Mouse (Mus musculus): Measurements from ENCODE around the gene Nt5c. TPM values are rescaled to one million over a fixed set of nuclear protein-coding genes. Genes with fewer than 3 reads are reported as not detected.

Nt5c gene
- total and polyA plus RNA-seq, 3 experiments = 99.3 to 102 TPM; not detected in 1

DNA sequence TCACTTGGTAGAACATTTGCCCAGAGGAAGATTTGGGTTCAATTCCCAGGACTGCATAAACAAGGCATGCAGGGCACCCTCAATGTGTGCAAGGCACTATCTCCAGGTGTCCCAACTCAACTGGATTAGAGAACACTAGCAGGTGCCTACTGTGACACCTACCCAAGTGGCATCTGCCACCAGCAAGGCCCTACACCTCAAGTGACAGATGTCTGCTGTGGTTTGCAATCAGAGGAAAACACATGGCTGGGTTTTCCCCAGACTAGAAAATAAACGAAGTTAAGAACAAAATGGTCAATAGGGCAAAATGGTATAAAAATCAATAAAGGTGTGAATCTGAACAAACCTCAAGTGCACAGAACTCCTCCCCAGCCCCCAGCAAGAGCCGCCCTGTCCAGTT lies 16.4 kb upstream of the Nt5c start:
- Histone ChIP-seq H3K79me2 (ENCODE audit: control insufficient read depth, insufficient read depth, low read length, poor library complexity) (peaks cover 92% of the 10 kb centered on the region), H3K9me3 (replicated peaks; ENCODE audit: insufficient read depth, low read length) (no peaks in the 10 kb centered on the region), H3K9ac (ENCODE audit: control insufficient read depth, low read depth, low read length, poor library complexity, severe bottlenecking) (no peak overlapping the region), H3K4me3 (ENCODE audit: control insufficient read depth in 1 of 2, insufficient read depth in 1 of 2, low read depth in 2 of 2, low read length in 2 of 2) (no peak overlapping the region), H3K4me1 (ENCODE audit: control insufficient read depth in 1 of 2, insufficient read depth in 2 of 2, low read length in 2 of 2) (peaks cover 37 to 54% of the 10 kb centered on the region in 2 experiments), H3K27ac (ENCODE audit: control insufficient read depth, low read depth, low read length) (no peak overlapping the region), H3K27me3 (ENCODE audit: control insufficient read depth in 1 of 2, insufficient read depth in 2 of 2, low read length in 2 of 2) (no peaks in the 10 kb centered on the region), H3K36me3 (ENCODE audit: control insufficient read depth in 1 of 2, insufficient read depth in 2 of 2, low read length in 2 of 2) (peaks cover 6 to 54% of the 10 kb centered on the region in 2 experiments; a peak in 3 of 4 replicates)
- peak; percentile 35; the same call in 1 of the 2 replicates for TF ChIP-seq MXI1 (IDR thresholded peaks at IDR 0.05; ENCODE audit: low read depth, low read length)
- no peak for TF ChIP-seq EP300 (IDR thresholded peaks at IDR 0.05; ENCODE audit: low read depth in 1 of 2, low read length in 2 of 2)
- TF ChIP-seq USF2 (IDR thresholded peaks at IDR 0.05; ENCODE audit: borderline replicate concordance in 1 of 2, insufficient read depth in 1 of 2, low read depth in 1 of 2, low read length in 2 of 2) = no peak
- TF ChIP-seq TAL1 (IDR thresholded peaks at IDR 0.05; ENCODE audit: low read length) = peak; percentile 63
- peak; percentile 49; the same call in 1 of the 2 replicates for TF ChIP-seq ETS1 (IDR thresholded peaks at IDR 0.05; ENCODE audit: low read depth, low read length)
- TF ChIP-seq TCF12 (IDR thresholded peaks at IDR 0.05; ENCODE audit: low read depth, low read length) = peak; percentile 60
- DNase-seq (ENCODE audit: low read depth, low spot score) = no peak

DNA sequence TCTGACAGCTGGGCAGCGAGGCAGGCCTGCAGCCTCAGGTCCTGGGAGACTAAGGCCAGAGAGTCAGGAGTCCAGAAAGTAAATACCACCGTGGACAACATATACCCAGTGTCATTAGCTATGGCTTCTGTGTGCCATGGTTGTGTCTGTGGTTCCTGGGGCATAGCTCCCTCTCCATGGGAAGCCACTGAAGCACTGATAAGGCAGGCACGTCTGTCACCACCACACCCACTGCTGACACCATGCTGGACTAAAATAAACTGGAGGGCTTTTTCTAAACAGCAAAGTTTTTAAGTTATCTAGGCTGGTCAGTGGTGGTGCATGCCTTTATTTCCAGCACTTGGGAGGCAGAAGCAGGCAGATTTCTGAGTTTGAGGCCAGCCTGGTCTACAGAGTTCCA lies 14.9 kb upstream of the Nt5c start:
- H3K27me3 ChIP-seq (ENCODE audit: control insufficient read depth in 1 of 2, insufficient read depth in 2 of 2, low read length in 2 of 2) = no peaks in the 10 kb centered on the region
- H3K4me3 ChIP-seq (ENCODE audit: control insufficient read depth in 1 of 2, insufficient read depth in 1 of 2, low read depth in 2 of 2, low read length in 2 of 2) = no peak overlapping the region
- H3K4me1 ChIP-seq (ENCODE audit: control insufficient read depth in 1 of 2, insufficient read depth in 2 of 2, low read length in 2 of 2) = peaks cover 29 to 44% of the 10 kb centered on the region in 2 experiments
- no peak overlapping the region for H3K27ac ChIP-seq (ENCODE audit: control insufficient read depth, low read depth, low read length)
- H3K9ac ChIP-seq (ENCODE audit: control insufficient read depth, low read depth, low read length, poor library complexity, severe bottlenecking) = no peak overlapping the region
- TF ChIP-seq E2F4 (IDR thresholded peaks at IDR 0.05; ENCODE audit: borderline replicate concordance, low read depth, low read length) (no peak), POLR2A (IDR thresholded peaks at IDR 0.05; ENCODE audit: control insufficient read depth in 1 of 2, insufficient read depth in 1 of 2, low read depth in 1 of 2, low read length in 2 of 2, poor library complexity in 1 of 2) (no peak), GATA1 (IDR thresholded peaks at IDR 0.05; ENCODE audit: low read depth, low read length) (peak; percentile 67), USF2 (IDR thresholded peaks at IDR 0.05; ENCODE audit: borderline replicate concordance in 1 of 2, insufficient read depth in 1 of 2, low read depth in 1 of 2, low read length in 2 of 2) (no peak), ZNF384 (IDR thresholded peaks at IDR 0.05; ENCODE audit: low read depth, low read length) (peak; percentile 44; the same call in 1 of the 2 replicates), MYB (IDR thresholded peaks at IDR 0.05; ENCODE audit: low read depth, low read length) (no peak), CTCF (IDR thresholded peaks at IDR 0.05 in 2 of 3, conservative IDR thresholded peaks at IDR 0.05 in 1 of 3; ENCODE audit: control insufficient read depth in 1 of 3, insufficient read depth in 1 of 3, low read depth in 2 of 3, low read length in 3 of 3, poor library complexity in 1 of 3, severe bottlenecking in 1 of 3) (no peak), NELFE (IDR thresholded peaks at IDR 0.05; ENCODE audit: low read depth, low read length) (no peak), MAX (IDR thresholded peaks at IDR 0.05; ENCODE audit: low read length) (peak; percentile 58), MAFK (IDR thresholded peaks at IDR 0.05; ENCODE audit: borderline replicate concordance, low read depth, low read length) (no peak), ELF1 (IDR thresholded peaks at IDR 0.05; ENCODE audit: low read depth, low read length) (no peak), CHD2 (IDR thresholded peaks at IDR 0.05; ENCODE audit: low read length) (no peak), KAT2A (conservative IDR thresholded peaks at IDR 0.05; ENCODE audit: low read depth, low read length) (no peak), MXI1 (IDR thresholded peaks at IDR 0.05; ENCODE audit: low read depth, low read length) (peak; percentile 83), ZMIZ1 (IDR thresholded peaks at IDR 0.05; ENCODE audit: low read depth, low read length) (no peak), MAZ (IDR thresholded peaks at IDR 0.05; ENCODE audit: low read depth, low read length) (no peak), RAD21 (IDR thresholded peaks at IDR 0.05; ENCODE audit: low read depth, low read length) (no peak), USF1 (IDR thresholded peaks at IDR 0.05; ENCODE audit: low read depth, low read length) (no peak), POLR2AphosphoS2 (IDR thresholded peaks at IDR 0.05; ENCODE audit: low read length) (no peak), SIN3A (IDR thresholded peaks at IDR 0.05; ENCODE audit: low read length) (peak; percentile 69; the same call in 1 of the 2 replicates), ETS1 (IDR thresholded peaks at IDR 0.05; ENCODE audit: low read depth, low read length) (peak; percentile 64), TAL1 (IDR thresholded peaks at IDR 0.05; ENCODE audit: low read length) (no peak), UBTF (IDR thresholded peaks at IDR 0.05; ENCODE audit: borderline replicate concordance, insufficient read depth, low read depth, low read length) (no peak), CHD1 (IDR thresholded peaks at IDR 0.05; ENCODE audit: low read depth, low read length) (no peak), SMC3 (IDR thresholded peaks at IDR 0.05; ENCODE audit: low read depth, low read length) (no peak), NRF1 (IDR thresholded peaks at IDR 0.05; ENCODE audit: insufficient read depth, low read depth, low read length, poor library complexity, severe bottlenecking) (no peak), ZC3H11A (IDR thresholded peaks at IDR 0.05; ENCODE audit: low read depth, low read length) (no peak), MEF2A (IDR thresholded peaks at IDR 0.05; ENCODE audit: extremely low read depth, insufficient replicate concordance, low read depth, low read length, poor library complexity, severe bottlenecking) (no peak)
- no peaks in the 10 kb centered on the region for H3K9me3 ChIP-seq (replicated peaks; ENCODE audit: insufficient read depth, low read length)
- H3K79me2 ChIP-seq (ENCODE audit: control insufficient read depth, insufficient read depth, low read length, poor library complexity) = peaks cover 81% of the 10 kb centered on the region
- DNase-seq (ENCODE audit: low read depth, low spot score) = peak; percentile 66
- peaks cover 12 to 47% of the 10 kb centered on the region in 2 experiments for H3K36me3 ChIP-seq (ENCODE audit: control insufficient read depth in 1 of 2, insufficient read depth in 2 of 2, low read length in 2 of 2)

Data from MEL (cell line).